Mouse (Mus musculus): ENCODE measurements around the gene Sh3bgrl3. TPM values are rescaled to one million over a fixed set of nuclear protein-coding genes. Genes with fewer than 3 reads are reported as not detected.

The Sh3bgrl3 gene
- polyA plus RNA-seq, 1 experiment from 2014 or later = 371 TPM

- 0 out of 2 replicates have a peak overlapping the region, but pooled peaks have one; percentile 27 for H3K4me2 ChIP-seq
- WGBS = 53% methylated on average over 7 of the region's 7 CpGs
- no peak overlapping the region for H3K4me3 ChIP-seq
- no peak overlapping the region for H3K9ac ChIP-seq
- H3K27me3 ChIP-seq = peaks cover 7% of the 10 kb centered on the region
- H3K4me1 ChIP-seq (replicated peaks) = peaks cover 3% of the 10 kb centered on the region
- H3K27ac ChIP-seq = no peak overlapping the region
- no peaks in the 10 kb centered on the region for H3K36me3 ChIP-seq
- no peak for ATAC-seq (ENCODE audit: low FRiP score)
- no peaks in the 10 kb centered on the region for H3K9me3 ChIP-seq
These were observed 41.2 kb downstream of the Sh3bgrl3 start for GRCm38 (mm10) chr4:134087412-134087811.

DNA sequence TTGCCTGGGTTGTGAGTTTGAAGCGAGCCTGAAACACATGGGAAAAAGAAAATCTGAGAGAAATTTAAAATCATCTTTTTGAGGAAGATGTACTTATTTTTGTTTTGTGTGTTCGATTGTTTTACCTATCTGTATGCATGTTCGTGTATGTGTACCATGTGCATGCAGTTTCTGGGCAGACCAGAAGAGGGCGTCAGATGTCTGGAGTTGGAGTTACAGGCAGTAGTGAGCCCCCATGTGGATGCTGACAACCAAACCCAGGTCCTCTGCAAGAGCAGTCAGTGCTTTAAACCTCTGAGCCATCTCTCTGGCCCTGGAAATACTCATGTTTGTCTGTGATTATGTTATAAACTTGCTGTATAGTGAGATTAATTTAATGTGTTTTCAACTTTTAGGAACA, 43.6 kb downstream of the Sh3bgrl3 start:
- Histone ChIP-seq H3K4me2 (no peak overlapping the region), H3K36me3 (no peaks in the 10 kb centered on the region), H3K27me3 (peaks cover 32% of the 10 kb centered on the region), H3K27ac (no peak overlapping the region), H3K4me3 (no peak overlapping the region), H3K4me1 (replicated peaks) (peaks cover 13% of the 10 kb centered on the region), H3K9ac (no peak overlapping the region), H3K9me3 (no peaks in the 10 kb centered on the region)
- WGBS = 87% methylated on average over 4 of the region's 4 CpGs
- ATAC-seq (ENCODE audit: low FRiP score) = no peak

DNA sequence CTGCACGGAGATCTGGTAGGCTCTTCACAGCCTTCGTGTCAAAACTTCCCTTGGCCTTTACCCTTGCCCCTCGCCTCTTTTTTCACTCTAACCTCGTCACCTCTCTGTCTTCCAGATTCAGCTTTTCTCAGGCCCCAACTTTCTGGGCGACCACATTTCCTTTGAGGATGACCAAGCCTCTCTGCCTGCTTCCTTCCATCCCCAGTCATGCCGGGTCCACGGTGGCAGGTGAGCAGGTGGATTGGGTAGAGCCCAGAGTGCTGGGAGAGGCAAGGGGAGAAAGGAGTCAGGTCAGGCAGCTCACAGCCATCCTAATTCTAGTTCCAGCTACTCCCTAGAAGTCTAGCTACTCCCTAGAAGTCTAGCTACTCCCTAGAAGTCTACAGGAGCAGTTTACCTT, 46.1 kb downstream of the Sh3bgrl3 start:
- WGBS = 14% methylated on average over 7 of the region's 7 CpGs
- H3K9me3 ChIP-seq = no peaks in the 10 kb centered on the region
- peak overlapping the region; percentile 46 for H3K4me3 ChIP-seq
- H3K4me2 ChIP-seq = peak overlapping the region; percentile 76
- 0 out of 2 replicates have a peak overlapping the region, but pooled peaks have one; percentile 55 for H3K9ac ChIP-seq
- peaks cover 33% of the 10 kb centered on the region for H3K27me3 ChIP-seq
- no peaks in the 10 kb centered on the region for H3K36me3 ChIP-seq
- H3K27ac ChIP-seq = no peak overlapping the region
- ATAC-seq (ENCODE audit: low FRiP score) = no peak
- H3K4me1 ChIP-seq (replicated peaks) = peaks cover 17% of the 10 kb centered on the region

- H3K9ac ChIP-seq = peak overlapping the region; percentile 55; the same call in 1 of the 2 replicates
- H3K9me3 ChIP-seq = no peaks in the 10 kb centered on the region
- H3K4me1 ChIP-seq (replicated peaks) = peaks cover 17% of the 10 kb centered on the region
- H3K4me3 ChIP-seq = peak overlapping the region; percentile 46
- peak; percentile 81 for ATAC-seq (ENCODE audit: low FRiP score)
- peaks cover 33% of the 10 kb centered on the region for H3K27me3 ChIP-seq
- no peaks in the 10 kb centered on the region for H3K36me3 ChIP-seq
- WGBS = under 1% methylated on average over 41 of the region's 41 CpGs
- no peak overlapping the region for H3K27ac ChIP-seq
- H3K4me2 ChIP-seq = peak overlapping the region; percentile 76
These were observed 46.7 kb downstream of the Sh3bgrl3 start for GRCm38 (mm10) chr4:134081730-134082386.

DNA sequence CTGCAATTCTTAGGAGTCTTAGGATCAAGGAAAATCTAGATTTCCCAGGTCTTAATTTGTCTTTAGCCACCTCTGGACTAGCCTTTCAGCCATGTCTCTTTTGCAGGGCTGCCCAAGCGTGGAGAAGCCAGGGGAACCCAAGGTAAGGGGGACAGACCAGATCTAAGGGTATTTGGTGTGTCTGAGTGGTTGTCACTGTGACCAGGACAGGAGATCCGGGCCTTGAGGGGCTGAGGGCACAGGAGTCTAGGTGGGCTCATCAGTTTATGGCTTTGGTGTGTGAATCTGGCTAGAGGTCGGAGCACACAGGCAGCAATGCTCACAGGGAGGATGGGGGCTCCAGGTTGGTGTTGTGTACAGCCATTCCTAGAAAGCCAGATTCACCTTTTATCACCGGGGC, 47.9 kb downstream of the Sh3bgrl3 start:
- ATAC-seq (ENCODE audit: low FRiP score) = no peak
- H3K4me3 ChIP-seq = no peak overlapping the region
- no peaks in the 10 kb centered on the region for H3K36me3 ChIP-seq
- peaks cover 17% of the 10 kb centered on the region for H3K4me1 ChIP-seq (replicated peaks)
- no peak overlapping the region for H3K4me2 ChIP-seq
- no peaks in the 10 kb centered on the region for H3K9me3 ChIP-seq
- WGBS = 88% methylated on average over 4 of the region's 4 CpGs
- H3K9ac ChIP-seq = no peak overlapping the region
- H3K27ac ChIP-seq = no peak overlapping the region
- H3K27me3 ChIP-seq = peaks cover 33% of the 10 kb centered on the region

DNA sequence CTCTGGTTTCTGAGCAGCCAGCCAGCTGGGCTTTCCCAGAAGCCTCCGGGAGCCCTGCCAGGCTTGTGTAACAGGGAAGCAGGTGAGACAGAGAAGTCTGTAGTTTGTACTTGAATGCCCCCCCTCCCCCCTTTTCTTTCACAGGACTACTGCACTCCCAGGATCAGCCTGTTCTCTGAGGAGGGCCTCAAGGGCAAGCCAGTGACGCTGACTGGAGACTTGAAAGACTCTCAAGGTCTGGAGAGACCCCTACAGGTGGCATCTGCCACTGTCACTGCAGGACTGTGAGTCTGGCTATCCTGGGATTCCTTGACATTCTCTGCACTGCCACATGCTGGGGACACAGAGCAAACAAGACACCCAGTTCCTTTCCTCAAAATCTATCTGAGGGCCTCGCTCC, 49.9 kb downstream of the Sh3bgrl3 start:
- H3K4me2 ChIP-seq = no peak overlapping the region
- peaks cover 17% of the 10 kb centered on the region for H3K4me1 ChIP-seq (replicated peaks)
- no peak overlapping the region for H3K4me3 ChIP-seq
- WGBS = 19% methylated on average over 3 of the region's 3 CpGs
- no peaks in the 10 kb centered on the region for H3K9me3 ChIP-seq
- peaks cover 35% of the 10 kb centered on the region for H3K27me3 ChIP-seq
- H3K27ac ChIP-seq = no peak overlapping the region
- no peaks in the 10 kb centered on the region for H3K36me3 ChIP-seq
- H3K9ac ChIP-seq = no peak overlapping the region
- no peak for ATAC-seq (ENCODE audit: low FRiP score)

Other genes starting within 250 kb of the Sh3bgrl3 start
- 20.9 and 23.6 TPM in 2 replicates for gene Rps6ka1, start 241.0 kb downstream of the Sh3bgrl3 start, polyA plus RNA-seq (2015; fragmentation: Nextera tagmentation; extraction: Ambion mirVana)
- 1,402 and 1,435 TPM in 2 replicates for gene Hmgn2, start 160.1 kb downstream of the Sh3bgrl3 start, polyA plus RNA-seq (2015; fragmentation: Nextera tagmentation; extraction: Ambion mirVana)
- gene Dhdds, start 127.9 kb downstream of the Sh3bgrl3 start, polyA plus RNA-seq (2015; fragmentation: Nextera tagmentation; extraction: Ambion mirVana) = 43.4 and 44.0 TPM in 2 replicates
- gene Lin28a, start 109.9 kb downstream of the Sh3bgrl3 start, polyA plus RNA-seq (2015; fragmentation: Nextera tagmentation; extraction: Ambion mirVana) = 0.17 and 0.31 TPM in 2 replicates
- gene Zfp683, start 75.0 kb downstream of the Sh3bgrl3 start, polyA plus RNA-seq (2015; fragmentation: Nextera tagmentation; extraction: Ambion mirVana) = not detected in 2 replicates
- 0.49 and 1.1 TPM in 2 replicates for gene Crybg2, start 68.0 kb downstream of the Sh3bgrl3 start, polyA plus RNA-seq (2015; fragmentation: Nextera tagmentation; extraction: Ambion mirVana)
- gene Cd52, start 33.7 kb downstream of the Sh3bgrl3 start, polyA plus RNA-seq (2015; fragmentation: Nextera tagmentation; extraction: Ambion mirVana) = 3.9 TPM in 2 replicates
- 14.7 and 16.0 TPM in 2 replicates for gene Ubxn11, start 26.2 kb downstream of the Sh3bgrl3 start, polyA plus RNA-seq (2015; fragmentation: Nextera tagmentation; extraction: Ambion mirVana)
- gene Cep85, start 58.3 kb upstream of the Sh3bgrl3 start, polyA plus RNA-seq (2015; fragmentation: Nextera tagmentation; extraction: Ambion mirVana) = 21.2 and 22.5 TPM in 2 replicates
- not detected in 2 replicates for gene Gm7534, start 74.2 kb upstream of the Sh3bgrl3 start, polyA plus RNA-seq (2015; fragmentation: Nextera tagmentation; extraction: Ambion mirVana)
- not detected in 2 replicates for gene Catsper4, start 98.6 kb upstream of the Sh3bgrl3 start, polyA plus RNA-seq (2015; fragmentation: Nextera tagmentation; extraction: Ambion mirVana)
- gene Cnksr1, start 109.6 kb upstream of the Sh3bgrl3 start, polyA plus RNA-seq (2015; fragmentation: Nextera tagmentation; extraction: Ambion mirVana) = 0.06 and 0.08 TPM in 2 replicates
- 0.45 and 0.56 TPM in 2 replicates for gene E130218I03Rik, start 114.9 kb upstream of the Sh3bgrl3 start, polyA plus RNA-seq (2015; fragmentation: Nextera tagmentation; extraction: Ambion mirVana)
- gene Zfp593, start 116.8 kb upstream of the Sh3bgrl3 start, polyA plus RNA-seq (2015; fragmentation: Nextera tagmentation; extraction: Ambion mirVana) = 15.5 and 15.7 TPM in 2 replicates
- gene Gm30191, start 118.1 kb upstream of the Sh3bgrl3 start, polyA plus RNA-seq (2015; fragmentation: Nextera tagmentation; extraction: Ambion mirVana) = 0.54 and 0.74 TPM in 2 replicates
- gene Grrp1, start 125.3 kb upstream of the Sh3bgrl3 start, polyA plus RNA-seq (2015; fragmentation: Nextera tagmentation; extraction: Ambion mirVana) = 9.3 and 14.2 TPM in 2 replicates
- 35.0 and 37.3 TPM in 2 replicates for gene Pdik1l, start 159.1 kb upstream of the Sh3bgrl3 start, polyA plus RNA-seq (2015; fragmentation: Nextera tagmentation; extraction: Ambion mirVana)
- 0.38 and 0.51 TPM in 2 replicates for gene Trim63, start 186.3 kb upstream of the Sh3bgrl3 start, polyA plus RNA-seq (2015; fragmentation: Nextera tagmentation; extraction: Ambion mirVana)
- not detected in 2 replicates for gene Slc30a2, start 214.4 kb upstream of the Sh3bgrl3 start, polyA plus RNA-seq (2015; fragmentation: Nextera tagmentation; extraction: Ambion mirVana)